Mouse (Mus musculus): ENCODE results near the gene Fthl17d. TPM values are rescaled to one million over a fixed set of nuclear protein-coding genes. Genes with fewer than 3 reads are reported as not detected.

The Fthl17d gene
- polyA plus RNA-seq, 1 experiment from 2014 or later, result not detected

Other genes with a start within 250 kb of the Fthl17d start
- gene Ssx9, start 238.3 kb downstream of the Fthl17d start, polyA plus RNA-seq (2015; fragmentation: Nextera tagmentation; extraction: Ambion mirVana), result not detected in 2 replicates
- not detected in 2 replicates for gene Ssxb5, start 183.1 kb downstream of the Fthl17d start, polyA plus RNA-seq (2015; fragmentation: Nextera tagmentation; extraction: Ambion mirVana)
- gene Gm6592, start 142.8 kb downstream of the Fthl17d start, polyA plus RNA-seq (2015; fragmentation: Nextera tagmentation; extraction: Ambion mirVana), result not detected in 2 replicates
- not detected in 2 replicates for gene Gm5751, start 112.5 kb downstream of the Fthl17d start, polyA plus RNA-seq (2015; fragmentation: Nextera tagmentation; extraction: Ambion mirVana)
- gene B630019K06Rik, start 94.4 kb downstream of the Fthl17d start, polyA plus RNA-seq (2015; fragmentation: Nextera tagmentation; extraction: Ambion mirVana), result 26.9 and 27.0 TPM in 2 replicates
- gene Fthl17b, start 23.8 kb downstream of the Fthl17d start, polyA plus RNA-seq (2015; fragmentation: Nextera tagmentation; extraction: Ambion mirVana), result not detected in 2 replicates
- not detected in 2 replicates for gene Fthl17c, start 10.2 kb downstream of the Fthl17d start, polyA plus RNA-seq (2015; fragmentation: Nextera tagmentation; extraction: Ambion mirVana)
- gene Fthl17e, start 46.7 kb upstream of the Fthl17d start, polyA plus RNA-seq (2015; fragmentation: Nextera tagmentation; extraction: Ambion mirVana), result not detected in 2 replicates
- gene Fthl17f, start 76.3 kb upstream of the Fthl17d start, polyA plus RNA-seq (2015; fragmentation: Nextera tagmentation; extraction: Ambion mirVana), result not detected in 2 replicates
- not detected in 2 replicates for gene 4930402K13Rik, start 117.8 kb upstream of the Fthl17d start, polyA plus RNA-seq (2015; fragmentation: Nextera tagmentation; extraction: Ambion mirVana)
- gene Lancl3, start 213.1 kb upstream of the Fthl17d start, polyA plus RNA-seq (2015; fragmentation: Nextera tagmentation; extraction: Ambion mirVana), result 5.1 and 5.6 TPM in 2 replicates

Measured in midbrain, embryonic 16.5 days (tissue).